Mouse (Mus musculus): Measurements from ENCODE around the gene Siah2.

The Siah2 gene

DNA sequence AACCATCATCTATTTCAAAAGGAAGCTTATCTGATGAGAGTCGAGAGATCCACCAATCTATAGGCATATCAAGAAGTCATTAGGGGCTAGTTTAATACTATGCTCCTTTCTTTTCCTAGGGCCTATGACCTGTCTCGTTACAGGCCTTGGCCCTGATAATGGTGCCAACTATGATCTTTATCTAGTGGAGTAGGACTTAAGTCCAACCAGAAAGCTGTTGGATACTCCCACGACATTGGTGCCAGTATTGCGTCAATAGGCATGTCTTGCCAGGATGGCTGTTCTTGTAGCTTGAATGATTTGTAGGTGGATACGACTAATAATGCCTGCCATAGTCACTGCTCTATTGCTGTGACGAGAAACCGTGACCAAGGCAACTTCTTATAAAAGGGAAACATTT, 28.2 kb downstream of the Siah2 start:
- CTCF ChIA-PET: interaction anchor here (0.7 kb wide), 1 partner anchor 162 kb away, joined by 4 read pairs; no protein-coding TSS in a partner anchor

DNA sequence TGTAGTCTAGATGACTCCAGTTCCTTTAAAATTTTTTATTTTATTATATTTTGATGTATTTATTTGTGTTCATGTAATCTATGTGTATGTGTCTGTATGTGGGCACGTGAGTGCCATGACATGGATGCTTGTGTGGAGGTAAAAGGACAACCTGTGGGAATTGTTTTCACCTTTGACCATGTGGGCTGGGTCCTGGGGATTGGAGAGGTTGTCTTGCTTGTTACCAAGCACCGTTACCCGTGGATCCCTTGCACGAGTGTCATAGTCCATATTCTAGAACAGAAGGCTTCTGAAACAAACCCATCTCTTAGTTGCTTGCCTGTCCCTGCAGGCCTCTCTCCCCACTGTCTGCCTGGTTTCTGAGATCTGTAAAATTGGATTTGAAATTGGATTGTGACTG, 31.6 kb downstream of the Siah2 start:
- CTCF ChIA-PET: no interaction called here

DNA sequence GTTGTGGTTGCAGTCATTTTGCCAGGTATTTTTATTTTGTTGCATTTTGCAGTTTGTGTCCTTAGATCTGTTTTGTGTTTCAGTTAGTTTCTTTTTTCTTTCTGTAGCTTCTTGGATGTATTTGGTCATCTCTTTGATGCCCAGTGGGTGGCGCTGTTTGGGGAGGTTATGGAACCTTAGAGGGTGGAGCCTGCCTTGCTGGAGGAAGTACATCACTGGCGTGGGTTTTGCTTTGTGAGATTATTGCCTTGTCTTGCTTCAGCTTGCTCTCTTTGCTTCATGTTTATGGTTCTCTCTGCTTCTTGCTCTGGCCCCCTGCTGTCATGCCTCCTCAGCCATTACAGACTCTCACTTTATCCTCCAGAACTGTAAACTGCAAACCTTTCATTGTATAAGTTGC, 34.8 kb downstream of the Siah2 start:
- CTCF ChIA-PET: no interaction called here

DNA sequence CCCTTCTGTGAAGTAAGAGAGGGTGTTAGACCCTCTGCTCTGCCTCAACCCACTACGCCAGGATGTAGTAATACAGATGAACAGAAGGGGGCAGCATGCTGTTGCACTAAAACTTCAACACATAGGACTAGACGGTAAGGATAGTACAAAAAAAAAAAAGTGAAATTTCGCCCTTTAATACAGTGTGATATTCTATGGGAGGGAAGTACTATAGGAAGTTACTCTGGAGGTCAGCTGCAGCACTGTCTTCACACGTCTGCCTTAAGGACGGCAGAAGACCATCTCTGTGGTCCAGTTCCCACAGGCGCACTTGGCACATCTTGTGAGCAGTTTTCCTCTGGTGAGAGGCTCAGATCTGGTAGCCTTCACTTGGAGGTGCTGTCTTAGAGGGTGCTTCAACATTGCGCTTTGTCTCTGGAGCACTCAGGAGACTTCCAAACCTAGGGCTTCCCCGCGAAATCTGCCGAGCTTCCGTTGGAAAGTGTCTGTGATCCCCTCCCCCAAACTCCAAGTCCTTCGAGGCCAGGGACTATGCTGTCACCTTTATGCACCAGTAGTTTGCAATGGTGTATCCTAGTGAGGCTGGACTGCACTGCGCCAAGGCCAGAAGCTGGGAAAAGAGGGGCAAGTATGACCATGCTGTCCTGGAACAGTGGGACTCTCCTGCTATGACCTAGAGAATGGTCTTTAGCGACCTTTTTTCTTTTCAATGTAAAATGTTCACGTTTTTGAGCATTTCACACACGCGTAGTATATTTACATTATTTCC, 36.7 kb downstream of the Siah2 start:
- CTCF ChIA-PET: no interaction called here

DNA sequence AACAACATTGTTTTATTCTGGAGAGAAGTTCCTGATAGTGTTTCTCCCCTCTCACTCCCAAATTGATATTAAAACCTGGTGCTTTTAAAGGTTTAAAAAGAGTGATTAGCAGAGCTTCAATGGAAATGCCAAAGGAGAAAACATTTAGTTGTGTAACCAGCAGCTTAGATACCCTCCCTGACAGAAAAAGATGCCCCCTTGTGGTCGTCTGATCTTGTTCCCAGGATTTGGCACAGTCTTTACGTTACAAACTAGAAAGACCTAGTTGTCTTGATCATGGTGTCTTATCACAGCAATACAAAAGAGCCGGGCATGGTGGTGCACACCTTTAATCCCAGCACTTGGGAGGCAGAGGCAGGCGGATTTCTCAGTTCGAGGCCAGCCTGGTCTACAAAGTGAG, 38.3 kb downstream of the Siah2 start:
- CTCF ChIA-PET: interaction anchor here (0.7 kb wide), 1 partner anchor 127 kb away, joined by 6 read pairs; no protein-coding TSS in a partner anchor

DNA sequence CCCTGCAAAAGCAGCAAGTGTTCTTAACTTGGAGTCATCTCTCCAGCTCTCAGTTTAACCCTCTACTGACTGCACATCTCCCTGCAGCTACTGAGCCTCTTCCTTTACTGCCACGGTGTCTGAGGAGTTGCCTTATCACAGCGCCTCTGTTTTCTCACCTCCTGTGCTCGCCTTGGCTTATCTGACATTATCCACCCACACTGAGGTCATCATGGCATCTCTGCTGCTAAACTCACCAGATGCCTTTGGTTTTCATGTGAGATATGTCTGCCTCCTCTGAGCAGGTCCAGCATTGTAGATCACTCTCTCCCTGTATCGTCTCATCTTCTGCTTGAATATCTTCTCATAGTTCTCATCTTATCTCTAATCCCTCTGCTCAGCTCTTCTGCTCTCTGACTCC, 41.9 kb downstream of the Siah2 start:
- CTCF ChIA-PET: no interaction called here

DNA sequence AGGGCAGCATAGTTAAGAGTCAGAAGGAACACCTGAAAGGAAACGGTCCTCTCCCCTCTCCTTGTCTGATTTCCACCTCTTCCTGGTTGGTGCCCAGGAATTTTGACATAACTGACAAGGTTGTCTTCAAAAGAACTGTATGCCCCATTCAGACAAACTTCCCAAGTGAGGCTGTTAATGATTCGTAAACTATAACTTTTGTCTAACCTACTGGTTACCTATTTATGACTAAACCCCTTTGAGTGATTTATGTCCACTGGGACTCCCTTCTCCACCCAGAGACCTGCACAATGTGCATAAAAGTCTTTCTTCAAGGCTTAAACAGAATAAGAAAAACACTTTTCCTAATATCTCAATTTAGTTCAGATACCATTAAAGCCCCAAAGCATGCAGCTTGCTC, 45.0 kb downstream of the Siah2 start:
- CTCF ChIA-PET: no interaction called here

DNA sequence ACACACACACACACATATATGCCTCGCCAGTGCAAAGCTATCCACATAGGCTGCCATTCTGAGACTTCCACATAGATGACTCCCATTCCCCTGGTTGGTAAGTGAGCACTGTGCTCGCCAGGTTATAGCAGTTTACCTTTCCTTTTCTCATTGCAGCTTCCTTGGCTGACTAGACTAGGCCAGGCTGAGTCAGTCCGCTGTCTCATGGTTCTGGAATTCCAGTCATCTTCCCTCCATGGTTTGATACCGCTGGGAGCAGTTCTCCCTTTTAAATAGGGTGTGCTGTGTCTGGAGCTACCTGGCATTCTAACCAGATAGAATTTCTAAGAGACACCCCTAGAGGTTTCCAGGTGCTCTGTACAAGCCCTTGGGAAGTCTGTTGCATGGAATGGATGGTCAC, 46.0 kb downstream of the Siah2 start:
- CTCF ChIA-PET: no interaction called here

DNA sequence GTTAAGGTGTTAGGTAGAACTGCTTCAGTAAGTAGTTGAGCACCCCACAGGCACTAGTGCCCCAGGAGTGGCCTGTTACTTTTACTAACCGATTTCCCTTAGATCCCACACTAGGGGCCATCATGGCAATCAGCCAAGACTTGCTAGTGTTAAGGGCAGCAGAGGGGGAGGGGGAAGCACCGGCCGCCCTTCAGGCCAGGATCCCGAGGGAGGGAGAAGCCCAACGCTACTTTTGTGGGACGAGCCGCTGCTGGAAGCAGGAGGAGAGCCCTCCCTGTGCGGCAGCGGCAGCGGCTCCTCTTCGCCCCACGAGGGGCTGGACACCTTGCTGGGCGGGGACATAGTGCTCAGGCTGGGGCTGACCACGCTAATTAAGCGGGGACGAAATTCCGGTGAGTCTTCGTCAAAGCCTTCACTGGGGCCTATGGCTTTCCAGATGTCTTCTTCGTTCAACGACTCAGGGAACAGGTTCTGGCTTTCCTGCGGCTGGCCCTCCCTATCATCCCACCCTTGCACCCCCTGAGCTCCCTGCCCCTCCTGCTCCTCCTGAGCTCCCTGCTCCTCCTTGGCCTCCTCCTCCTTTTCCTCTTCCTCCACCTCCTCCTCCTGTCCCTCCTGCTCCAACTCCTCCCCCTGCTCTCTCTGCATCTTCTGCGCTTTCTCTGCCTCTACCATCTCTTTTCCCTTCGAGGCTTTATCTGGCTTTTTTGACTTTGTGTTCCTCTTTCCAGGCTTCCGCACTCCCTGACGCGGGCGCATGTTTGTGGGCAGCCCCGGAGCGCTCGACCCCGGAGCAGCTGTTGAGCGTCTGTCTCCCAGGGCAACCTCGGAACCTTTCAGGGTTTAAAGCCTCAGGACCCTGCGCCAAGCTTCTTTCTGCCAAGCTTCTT, 55.5 kb downstream of the Siah2 start, which contains the start of gene Erich6:
Erich6 (minus strand) TSS at position 802 of the 890 bp plus-strand sequence.
- CTCF ChIA-PET: interaction anchor here (0.6 kb wide), 2 partner anchors 124 to 166 kb away, joined by 4 to 16 read pairs; no protein-coding TSS in a partner anchor

DNA sequence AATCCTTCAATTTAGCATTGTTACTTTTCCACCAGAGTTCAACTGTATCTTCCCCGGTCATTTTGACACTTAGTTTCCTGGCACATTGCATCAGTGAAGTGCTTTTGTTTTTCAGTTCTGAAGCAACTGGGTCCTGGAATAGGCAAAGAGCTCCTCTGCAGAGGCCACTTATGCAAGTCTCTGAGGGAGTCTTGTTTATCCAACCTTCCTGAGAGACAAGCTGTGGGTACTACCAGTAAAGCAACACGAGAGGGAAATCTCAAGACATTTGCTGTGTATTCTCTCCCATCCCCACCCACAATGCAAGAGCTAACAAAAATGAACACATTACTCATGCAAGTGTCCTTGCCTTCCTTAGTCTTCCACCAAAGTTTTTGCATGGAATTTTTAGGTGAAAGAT, 60.5 kb downstream of the Siah2 start:
- CTCF ChIA-PET: no interaction called here

DNA sequence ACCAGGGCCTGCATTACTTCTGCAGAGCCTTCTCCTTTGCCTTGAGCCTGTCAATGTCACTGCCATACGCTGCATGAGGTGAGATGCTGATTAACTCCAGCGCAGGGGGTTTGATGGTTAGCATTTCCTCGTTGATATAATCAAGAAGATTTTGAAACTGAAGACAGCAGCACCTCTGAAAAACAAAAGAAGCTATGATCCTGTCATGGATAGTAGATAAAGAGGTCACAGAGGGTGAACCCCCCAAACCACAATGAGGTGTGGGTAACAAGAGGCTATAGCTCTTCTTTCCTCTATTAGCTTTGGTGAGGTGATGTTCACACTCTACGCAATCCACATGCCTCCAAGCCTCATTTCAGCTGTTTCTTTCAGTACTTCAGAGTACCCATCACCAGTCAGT, 67.2 kb downstream of the Siah2 start:
- CTCF ChIA-PET: interaction anchor here (0.6 kb wide), 1 partner anchor 562 kb away, joined by 3 read pairs; no protein-coding TSS in a partner anchor

All from spleen, embryonic (tissue).